Mouse (Mus musculus): ENCODE data around the gene Sprr2a2. TPM values are rescaled to one million over a fixed set of nuclear protein-coding genes. Genes with fewer than 3 reads are reported as not detected.
"Not testable (repeated sequence)": the region's sequence is repeated elsewhere in the genome, so short reads cannot be mapped to it uniquely, and the experiment has no call there.

The Sprr2a2 gene
- not detected in 2 replicates for polyA plus RNA-seq (2015; fragmentation: Nextera tagmentation; extraction: Ambion mirVana)

DNA sequence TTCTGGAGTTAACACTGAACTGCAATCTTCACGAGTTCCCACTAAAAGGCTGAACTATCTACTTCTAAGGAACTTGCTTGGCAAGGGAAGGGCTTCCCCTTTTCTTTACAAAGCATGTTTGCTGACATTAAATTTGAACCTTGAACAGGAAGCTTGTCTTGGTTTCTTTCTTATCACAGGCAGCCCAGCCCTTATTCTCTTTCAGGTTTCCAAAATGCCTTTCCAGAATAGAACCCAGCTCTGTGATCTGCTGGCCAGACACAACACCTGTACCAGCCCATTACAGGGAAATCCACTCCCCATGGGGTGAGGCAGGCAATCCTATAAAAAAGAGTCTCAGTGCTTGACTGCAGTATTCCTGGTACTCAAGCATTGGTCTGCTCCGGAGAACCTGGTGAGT lies at the start of gene Sprr2a2, which contains the start of gene Sprr2a1:
Gene Sprr2a2, plus strand, starts transcription at position 352 of the 400 bp plus-strand sequence.
Gene Sprr2a1, plus strand, starts transcription at position 231 of the 400 bp plus-strand sequence.
- no CpG with 5 or more reads among the region's 2 CpGs for WGBS
- ATAC-seq; H3K9me3 ChIP-seq; H3K4me3 ChIP-seq (replicated peaks); H3K27ac ChIP-seq; H3K27me3 ChIP-seq; H3K4me2 ChIP-seq (replicated peaks); H3K9ac ChIP-seq (replicated peaks); H3K36me3 ChIP-seq; H3K4me1 ChIP-seq (replicated peaks): not testable (repeated sequence)

GRCm38 (mm10) chr3:92169847-92170246 lies 45.9 kb upstream of the Sprr2a2 start:
- no peak for ATAC-seq
- H3K9me3 ChIP-seq = no peaks in the 10 kb centered on the region
- H3K4me3 ChIP-seq (replicated peaks) = no peak overlapping the region
- no peaks in the 10 kb centered on the region for H3K4me1 ChIP-seq (replicated peaks)
- WGBS = 88% methylated on average over 3 of the region's 3 CpGs
- H3K36me3 ChIP-seq = no peaks in the 10 kb centered on the region
- no peak overlapping the region for H3K27ac ChIP-seq
- no peak overlapping the region for H3K9ac ChIP-seq (replicated peaks)
- no peaks in the 10 kb centered on the region for H3K27me3 ChIP-seq
- H3K4me2 ChIP-seq (replicated peaks) = no peak overlapping the region

- Histone ChIP-seq H3K9ac (replicated peaks) (no peak overlapping the region), H3K4me3 (replicated peaks) (no peak overlapping the region), H3K36me3 (no peaks in the 10 kb centered on the region), H3K4me2 (replicated peaks) (no peak overlapping the region), H3K27ac (no peak overlapping the region), H3K4me1 (replicated peaks) (no peaks in the 10 kb centered on the region), H3K9me3 (no peaks in the 10 kb centered on the region), H3K27me3 (no peaks in the 10 kb centered on the region)
- ATAC-seq = no peak
- 79% methylated on average over 1 of the region's 1 CpGs for WGBS
Observed at GRCm38 (mm10) chr3:92176880-92177279, 38.8 kb upstream of the Sprr2a2 start.

DNA sequence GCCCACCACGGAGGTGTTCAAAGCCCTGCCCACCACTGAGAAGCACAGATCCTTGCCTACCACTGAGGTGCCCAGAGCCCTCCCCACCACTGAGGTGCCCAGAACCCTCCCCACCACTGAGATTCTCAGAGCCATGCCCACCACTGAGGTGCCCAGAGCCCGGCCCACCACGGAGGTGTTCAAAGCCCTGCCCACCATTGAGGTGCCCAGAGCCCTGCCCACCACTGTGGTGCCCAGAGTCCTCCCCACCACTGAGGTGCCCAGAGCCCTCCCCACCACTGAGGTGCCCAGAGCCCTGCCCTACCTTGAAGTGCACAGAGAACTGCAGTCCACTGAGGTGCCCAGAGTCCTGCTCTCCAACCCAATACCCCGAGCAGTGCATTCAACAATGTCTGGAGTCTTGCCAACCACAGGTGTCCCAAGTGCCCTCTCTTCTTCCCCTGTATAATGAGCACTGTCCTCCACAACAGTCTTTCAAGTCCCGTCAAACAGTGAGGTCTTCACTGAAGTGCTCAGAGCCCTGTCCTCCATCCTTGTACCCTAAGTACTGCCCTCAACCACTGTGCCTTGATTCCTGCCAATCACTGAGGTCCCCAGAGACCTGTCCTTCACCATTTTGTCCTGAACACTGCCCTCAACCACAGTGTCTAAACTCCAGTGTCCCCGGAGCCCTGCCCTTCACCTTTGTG lies 20.1 kb upstream of the Sprr2a2 start:
- H3K9me3 ChIP-seq = no peaks in the 10 kb centered on the region
- H3K36me3 ChIP-seq = no peaks in the 10 kb centered on the region
- H3K9ac ChIP-seq (replicated peaks) = no peak overlapping the region
- ATAC-seq = peak; percentile 60
- 95% methylated on average over 6 of the region's 6 CpGs for WGBS
- H3K27ac ChIP-seq = no peak overlapping the region
- H3K4me2 ChIP-seq (replicated peaks) = no peak overlapping the region
- no peaks in the 10 kb centered on the region for H3K4me1 ChIP-seq (replicated peaks)
- H3K27me3 ChIP-seq = no peaks in the 10 kb centered on the region
- H3K4me3 ChIP-seq (replicated peaks) = no peak overlapping the region

GRCm38 (mm10) chr3:92211133-92211925 lies 4.4 kb upstream of the Sprr2a2 start:
- H3K4me2 ChIP-seq (replicated peaks); H3K4me1 ChIP-seq (replicated peaks); H3K27me3 ChIP-seq; H3K9me3 ChIP-seq; H3K27ac ChIP-seq; H3K4me3 ChIP-seq (replicated peaks); ATAC-seq; H3K9ac ChIP-seq (replicated peaks); H3K36me3 ChIP-seq: not testable (repeated sequence)
- no CpG with 5 or more reads among the region's 16 CpGs for WGBS

- not testable (repeated sequence) for ATAC-seq, H3K9me3 ChIP-seq
- no CpG with 5 or more reads among the region's 1 CpGs for WGBS
Observed at GRCm38 (mm10) chr3:92212059-92212458, 3.7 kb upstream of the Sprr2a2 start.

GRCm38 (mm10) chr3:92213651-92214050 lies 2.1 kb upstream of the Sprr2a2 start:
- not testable (repeated sequence) for ATAC-seq; H3K4me3 ChIP-seq (replicated peaks)

More at GRCm38 (mm10) chr3:92212059-92212458, 3.7 kb upstream of the Sprr2a2 start:
- not testable (repeated sequence) for H3K4me3 ChIP-seq (replicated peaks); H3K36me3 ChIP-seq; H3K27ac ChIP-seq; H3K4me2 ChIP-seq (replicated peaks); H3K4me1 ChIP-seq (replicated peaks); H3K27me3 ChIP-seq; H3K9ac ChIP-seq (replicated peaks)

DNA sequence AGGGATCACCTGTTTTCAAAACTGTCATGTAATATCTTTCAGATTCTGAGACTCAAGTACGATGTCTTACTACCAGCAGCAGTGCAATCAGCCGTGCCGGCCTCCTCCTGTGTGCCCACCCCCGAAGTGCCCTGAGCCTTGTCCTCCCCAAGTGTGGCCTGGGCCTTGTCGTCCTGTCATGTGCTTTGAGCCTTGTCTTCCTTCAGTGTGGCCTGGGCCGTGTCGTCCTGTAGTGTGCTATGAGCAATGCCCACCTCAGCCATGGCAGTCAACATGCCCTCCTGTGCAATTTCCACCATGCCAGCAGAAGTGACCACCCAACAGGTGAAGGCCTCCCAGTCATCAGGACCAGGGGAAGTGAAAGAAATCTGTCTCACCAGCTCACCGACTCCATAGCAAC lies 3.3 kb downstream of the Sprr2a2 start:
- peak; percentile 79 for ATAC-seq
- H3K4me1 ChIP-seq (replicated peaks) = not testable (repeated sequence)
- WGBS = no CpG with 5 or more reads among the region's 8 CpGs

More at GRCm38 (mm10) chr3:92213651-92214050, 2.1 kb upstream of the Sprr2a2 start:
- H3K4me2 ChIP-seq (replicated peaks); H3K9me3 ChIP-seq; H3K27ac ChIP-seq; H3K27me3 ChIP-seq; H3K4me1 ChIP-seq (replicated peaks); H3K9ac ChIP-seq (replicated peaks); H3K36me3 ChIP-seq: not testable (repeated sequence)

GRCm38 (mm10) chr3:92223708-92224107 lies 8.0 kb downstream of the Sprr2a2 start:
- ATAC-seq = peak; percentile 66
- H3K4me3 ChIP-seq (replicated peaks); H3K9me3 ChIP-seq; H3K9ac ChIP-seq (replicated peaks); H3K4me1 ChIP-seq (replicated peaks); H3K27me3 ChIP-seq; H3K27ac ChIP-seq; H3K4me2 ChIP-seq (replicated peaks); H3K36me3 ChIP-seq: not testable (repeated sequence)

More for the DNA sequence above, 3.3 kb downstream of the Sprr2a2 start:
- H3K27ac ChIP-seq; H3K9me3 ChIP-seq; H3K36me3 ChIP-seq; H3K9ac ChIP-seq (replicated peaks); H3K4me3 ChIP-seq (replicated peaks); H3K27me3 ChIP-seq; H3K4me2 ChIP-seq (replicated peaks): not testable (repeated sequence)

- H3K4me2 ChIP-seq (replicated peaks); ATAC-seq; H3K9me3 ChIP-seq; H3K4me1 ChIP-seq (replicated peaks); H3K4me3 ChIP-seq (replicated peaks); H3K36me3 ChIP-seq; H3K9ac ChIP-seq (replicated peaks); H3K27me3 ChIP-seq; H3K27ac ChIP-seq: not testable (repeated sequence)
- WGBS = 71% methylated on average over 3 of the region's 3 CpGs
Observed at GRCm38 (mm10) chr3:92227410-92227809, 11.7 kb downstream of the Sprr2a2 start.

GRCm38 (mm10) chr3:92236463-92237189 lies 20.9 kb downstream of the Sprr2a2 start:
- H3K4me1 ChIP-seq (replicated peaks); ATAC-seq; H3K27ac ChIP-seq; H3K27me3 ChIP-seq; H3K9me3 ChIP-seq; H3K9ac ChIP-seq (replicated peaks); H3K36me3 ChIP-seq; H3K4me2 ChIP-seq (replicated peaks); H3K4me3 ChIP-seq (replicated peaks): not testable (repeated sequence)
- no CpG with 5 or more reads among the region's 5 CpGs for WGBS

GRCm38 (mm10) chr3:92238736-92239135 lies 23.0 kb downstream of the Sprr2a2 start:
- H3K36me3 ChIP-seq; H3K4me2 ChIP-seq (replicated peaks); H3K9me3 ChIP-seq; H3K27me3 ChIP-seq; ATAC-seq; H3K4me1 ChIP-seq (replicated peaks); H3K9ac ChIP-seq (replicated peaks); H3K27ac ChIP-seq; H3K4me3 ChIP-seq (replicated peaks): not testable (repeated sequence)

All from midbrain, embryonic 13.5 days (tissue).